Mouse (Mus musculus): ENCODE measurements around the gene Gtsf1l. TPM values are rescaled to one million over a fixed set of nuclear protein-coding genes. Genes with fewer than 3 reads are reported as not detected.
A peak's percentile ranks its signal among the peaks of the same experiment; 100 is the strongest.

The Gtsf1l gene
- polyA plus RNA-seq, 1 experiment from 2014 or later = not detected

DNA sequence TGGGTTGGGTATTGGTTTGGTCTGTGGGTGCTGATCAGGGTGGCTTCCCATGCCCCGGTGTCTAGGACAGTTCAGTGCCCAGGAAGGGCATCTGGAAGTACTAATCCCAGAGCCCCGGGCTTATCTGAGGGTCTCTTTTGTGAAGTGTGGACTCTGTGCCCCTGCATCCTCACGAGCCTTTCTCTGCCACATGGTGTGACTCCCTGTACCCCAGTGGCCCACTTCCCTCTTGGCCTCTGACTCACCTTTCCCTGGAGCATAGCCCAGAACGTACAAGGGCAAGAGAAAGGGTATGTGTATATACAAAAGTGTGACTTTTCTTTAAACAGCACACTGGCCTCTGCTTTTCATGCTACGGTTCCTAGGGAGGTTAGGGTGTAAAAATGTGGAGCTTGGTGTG lies 31.9 kb downstream of the Gtsf1l start:
- H3K36me3 ChIP-seq = peaks cover 12% of the 10 kb centered on the region
- peak overlapping the region; percentile 90 for H3K27ac ChIP-seq
- H3K9me3 ChIP-seq (replicated peaks) = no peaks in the 10 kb centered on the region
- H3K27me3 ChIP-seq (ENCODE audit: low read depth, poor library complexity, severe bottlenecking) = no peaks in the 10 kb centered on the region
- WGBS = 46% methylated on average over 5 of the region's 5 CpGs
- DNase-seq (ENCODE audit: low spot score) = no peak
- H3K4me3 ChIP-seq = peak overlapping the region; percentile 90
- peaks cover 32% of the 10 kb centered on the region for H3K4me1 ChIP-seq

DNA sequence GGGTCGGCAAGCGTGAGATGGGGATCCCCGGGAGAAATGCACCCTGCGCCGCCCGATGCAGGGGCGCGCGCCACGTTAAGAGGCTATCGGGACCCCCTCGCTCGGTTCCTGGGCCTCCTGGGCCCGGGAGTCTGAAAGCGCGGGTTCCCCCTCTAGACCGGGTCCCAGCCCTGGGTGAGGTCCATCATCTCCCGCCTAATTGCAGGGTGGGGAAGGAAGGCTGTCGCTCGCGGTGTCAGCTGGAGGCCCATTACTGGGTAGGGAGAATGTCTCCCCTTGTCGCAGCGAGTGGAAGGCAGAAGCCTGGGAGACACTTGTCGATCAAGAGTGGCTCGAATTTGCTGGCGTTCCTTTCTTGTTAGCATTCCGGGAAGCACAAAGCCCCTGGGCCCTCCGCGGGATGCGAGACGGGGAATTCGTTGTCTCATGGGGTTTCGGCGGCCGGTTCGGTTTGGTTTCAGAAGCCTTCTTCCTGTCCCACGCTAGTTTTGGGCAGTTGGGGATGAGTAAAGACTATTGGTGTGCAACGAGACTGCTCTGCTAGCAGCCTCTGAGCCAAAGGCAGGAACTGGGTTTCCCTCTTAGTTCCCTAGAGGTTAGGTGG lies 32.7 kb downstream of the Gtsf1l start:
- peaks cover 9% of the 10 kb centered on the region for H3K36me3 ChIP-seq
- peak; percentile 72 for DNase-seq (ENCODE audit: low spot score)
- peak overlapping the region; percentile 90 for H3K27ac ChIP-seq
- peak overlapping the region; percentile 90 for H3K4me3 ChIP-seq
- no peaks in the 10 kb centered on the region for H3K9me3 ChIP-seq (replicated peaks)
- H3K27me3 ChIP-seq (ENCODE audit: low read depth, poor library complexity, severe bottlenecking) = no peaks in the 10 kb centered on the region
- under 1% methylated on average over 34 of the region's 38 CpGs for WGBS
- H3K4me1 ChIP-seq = peaks cover 32% of the 10 kb centered on the region

DNA sequence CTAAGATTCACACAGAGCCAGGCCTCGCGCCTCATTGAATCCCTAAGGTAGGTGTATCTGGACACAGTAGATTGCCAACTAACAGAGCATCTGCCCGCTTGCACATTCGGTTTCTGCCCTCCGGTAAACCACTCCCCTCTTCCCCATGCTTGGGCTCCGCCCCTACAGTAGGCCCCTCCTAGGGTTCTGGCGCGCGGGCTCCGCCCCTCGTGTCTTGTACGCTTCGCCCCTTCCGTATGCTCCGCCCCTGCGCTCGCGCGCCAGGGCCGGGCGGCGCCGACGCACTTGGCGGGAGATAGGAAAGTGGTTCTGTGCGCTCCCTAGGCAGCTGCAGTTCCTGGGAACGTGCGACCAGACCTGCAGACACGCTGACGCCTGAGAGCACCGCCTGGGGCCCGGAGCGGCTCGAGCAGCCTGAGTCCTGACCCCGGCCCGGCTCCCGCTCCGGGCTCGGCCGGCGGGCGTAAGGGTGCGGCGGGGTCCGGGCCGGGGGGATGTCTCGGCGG lies 33.3 kb downstream of the Gtsf1l start, which contains the start of gene Mybl2:
TSS of gene Mybl2 (plus strand) at position 353 of the 506 bp plus-strand sequence.
- H3K4me1 ChIP-seq = peaks cover 32% of the 10 kb centered on the region
- DNase-seq (ENCODE audit: low spot score) = peak; percentile 91
- H3K4me3 ChIP-seq = peak within 1 kb of the TSS; percentile 90
- under 1% methylated on average over 48 of the region's 48 CpGs for WGBS
- H3K27me3 ChIP-seq (ENCODE audit: low read depth, poor library complexity, severe bottlenecking) = no peaks in the 10 kb centered on the region
- peaks cover 4% of the 10 kb centered on the region for H3K36me3 ChIP-seq
- no peaks in the 10 kb centered on the region for H3K9me3 ChIP-seq (replicated peaks)
- peak within 1 kb of the TSS; percentile 90 for H3K27ac ChIP-seq

DNA sequence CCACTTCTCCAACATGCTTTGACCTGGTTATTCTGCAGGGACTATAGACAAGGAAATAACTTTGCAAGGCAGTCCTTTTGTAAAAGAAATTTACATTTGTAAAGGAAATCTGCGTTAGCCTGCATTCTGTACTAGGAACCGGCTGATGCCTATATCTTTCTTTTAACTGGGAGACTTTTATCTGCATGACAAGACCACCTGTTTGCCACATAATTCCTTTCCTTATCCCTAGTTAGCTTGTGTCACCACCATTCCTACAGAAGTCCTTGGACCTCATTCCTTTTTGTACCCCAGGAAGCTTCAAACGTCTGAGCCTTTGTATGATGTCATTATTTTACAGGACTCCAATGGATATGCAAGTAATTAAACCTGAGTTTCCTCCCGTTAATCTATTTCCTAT lies 34.8 kb downstream of the Gtsf1l start:
- H3K36me3 ChIP-seq = peaks cover 9% of the 10 kb centered on the region
- DNase-seq (ENCODE audit: low spot score) = no peak
- H3K27me3 ChIP-seq (ENCODE audit: low read depth, poor library complexity, severe bottlenecking) = no peaks in the 10 kb centered on the region
- 76% methylated on average over 4 of the region's 4 CpGs for WGBS
- no peaks in the 10 kb centered on the region for H3K9me3 ChIP-seq (replicated peaks)
- H3K4me3 ChIP-seq = no peak overlapping the region
- no peak overlapping the region for H3K27ac ChIP-seq
- H3K4me1 ChIP-seq = peaks cover 32% of the 10 kb centered on the region

DNA sequence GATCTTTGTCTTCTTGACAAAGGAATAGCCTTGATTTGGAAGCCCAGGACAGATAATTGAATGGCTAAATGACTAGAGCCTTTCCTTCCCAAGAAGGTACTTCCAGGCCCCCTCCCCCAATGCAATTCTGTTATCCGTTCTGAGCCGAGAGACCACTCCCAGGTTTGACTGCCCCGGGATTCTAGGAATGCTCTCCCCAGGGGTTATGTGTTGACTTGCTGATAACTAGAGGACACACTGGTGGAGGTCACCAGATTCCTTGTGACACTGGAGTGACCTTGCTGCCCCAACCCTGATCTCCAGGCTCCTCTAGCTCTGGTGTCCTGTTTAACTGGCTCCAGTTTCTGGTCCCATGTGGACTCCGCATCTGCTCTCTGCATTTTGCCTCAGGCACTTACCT lies 35.6 kb downstream of the Gtsf1l start:
- H3K27me3 ChIP-seq (ENCODE audit: low read depth, poor library complexity, severe bottlenecking) = no peaks in the 10 kb centered on the region
- H3K4me1 ChIP-seq = peaks cover 32% of the 10 kb centered on the region
- no peak overlapping the region for H3K27ac ChIP-seq
- DNase-seq (ENCODE audit: low spot score) = no peak
- WGBS = 45% methylated on average over 4 of the region's 4 CpGs
- H3K9me3 ChIP-seq (replicated peaks) = no peaks in the 10 kb centered on the region
- peaks cover 16% of the 10 kb centered on the region for H3K36me3 ChIP-seq
- H3K4me3 ChIP-seq = no peak overlapping the region

DNA sequence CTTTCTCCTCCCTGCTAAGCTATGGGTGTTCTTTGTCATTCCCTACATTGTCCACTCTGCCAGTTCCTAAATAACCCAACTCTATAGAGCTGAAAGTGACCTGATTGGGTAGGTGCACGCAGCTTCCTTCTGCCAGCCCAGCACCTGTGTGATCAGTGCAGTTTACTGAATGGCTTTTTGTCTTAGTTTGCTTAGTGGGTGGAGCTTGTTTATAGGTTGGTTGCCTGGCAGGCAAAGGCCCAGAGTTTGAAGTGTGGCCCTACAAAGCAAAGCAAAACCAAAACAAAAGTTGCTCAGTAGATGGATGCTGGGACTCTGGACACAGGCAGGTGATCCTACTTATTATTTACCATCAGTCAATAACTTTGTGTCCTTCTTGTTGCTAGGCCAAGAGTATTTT lies 36.0 kb downstream of the Gtsf1l start:
- Histone ChIP-seq H3K36me3 (peaks cover 20% of the 10 kb centered on the region), H3K4me3 (no peak overlapping the region), H3K4me1 (peaks cover 32% of the 10 kb centered on the region), H3K27ac (no peak overlapping the region), H3K9me3 (replicated peaks) (no peaks in the 10 kb centered on the region), H3K27me3 (ENCODE audit: low read depth, poor library complexity, severe bottlenecking) (no peaks in the 10 kb centered on the region)
- DNase-seq (ENCODE audit: low spot score) = no peak
- WGBS = 82% methylated on average over 1 of the region's 1 CpGs

DNA sequence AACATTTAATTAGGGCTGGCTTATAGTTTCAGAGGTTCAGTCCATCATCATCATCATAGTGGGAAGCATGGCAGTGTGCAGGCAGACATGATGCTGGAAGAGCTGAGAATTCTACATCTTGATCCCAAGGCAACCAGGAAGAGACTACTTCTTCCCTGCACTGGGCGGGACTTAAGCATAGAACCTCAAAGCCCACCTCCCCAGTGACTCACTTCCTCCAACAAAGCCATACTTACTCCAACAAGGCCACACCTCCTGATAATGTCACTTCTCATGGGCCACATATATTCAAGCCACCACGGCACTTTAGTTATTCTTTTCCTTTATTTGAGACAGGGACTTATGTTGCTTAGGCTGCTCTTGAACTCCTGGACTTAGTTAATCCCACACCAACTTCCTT lies 38.5 kb downstream of the Gtsf1l start:
- 93% methylated on average over 2 of the region's 2 CpGs for WGBS
- Histone ChIP-seq H3K36me3 (peaks cover 43% of the 10 kb centered on the region), H3K9me3 (replicated peaks) (no peaks in the 10 kb centered on the region), H3K4me3 (no peak overlapping the region), H3K4me1 (peaks cover 10% of the 10 kb centered on the region), H3K27me3 (ENCODE audit: low read depth, poor library complexity, severe bottlenecking) (no peaks in the 10 kb centered on the region), H3K27ac (no peak overlapping the region)
- DNase-seq (ENCODE audit: low spot score) = no peak

DNA sequence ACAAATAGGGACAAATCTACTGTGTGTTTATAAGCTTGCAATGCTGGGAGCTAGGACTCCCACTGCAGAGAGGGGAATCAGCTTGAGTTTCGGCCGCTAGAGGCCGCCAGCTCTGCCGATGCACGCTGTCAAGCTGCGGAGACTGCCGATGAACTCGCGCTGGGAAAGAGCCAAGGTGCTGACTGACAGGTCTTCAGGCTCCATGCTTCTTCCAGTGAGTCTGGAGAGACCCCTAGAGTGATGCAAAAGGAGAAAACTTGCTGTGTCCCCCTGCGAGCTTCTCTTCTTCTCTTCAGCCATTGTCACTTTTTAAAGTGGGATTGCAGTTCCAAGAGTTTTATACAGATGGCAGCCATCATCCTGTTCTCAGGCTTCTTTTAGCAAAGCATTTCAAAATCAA lies 39.5 kb downstream of the Gtsf1l start:
- no peaks in the 10 kb centered on the region for H3K27me3 ChIP-seq (ENCODE audit: low read depth, poor library complexity, severe bottlenecking)
- H3K4me3 ChIP-seq = no peak overlapping the region
- no peaks in the 10 kb centered on the region for H3K9me3 ChIP-seq (replicated peaks)
- peaks cover 5% of the 10 kb centered on the region; the same call in 1 of the 2 replicates for H3K4me1 ChIP-seq
- no peak overlapping the region for H3K27ac ChIP-seq
- peaks cover 53% of the 10 kb centered on the region for H3K36me3 ChIP-seq
- DNase-seq (ENCODE audit: low spot score) = peak; percentile 75
- WGBS = 4% methylated on average over 10 of the region's 10 CpGs

DNA sequence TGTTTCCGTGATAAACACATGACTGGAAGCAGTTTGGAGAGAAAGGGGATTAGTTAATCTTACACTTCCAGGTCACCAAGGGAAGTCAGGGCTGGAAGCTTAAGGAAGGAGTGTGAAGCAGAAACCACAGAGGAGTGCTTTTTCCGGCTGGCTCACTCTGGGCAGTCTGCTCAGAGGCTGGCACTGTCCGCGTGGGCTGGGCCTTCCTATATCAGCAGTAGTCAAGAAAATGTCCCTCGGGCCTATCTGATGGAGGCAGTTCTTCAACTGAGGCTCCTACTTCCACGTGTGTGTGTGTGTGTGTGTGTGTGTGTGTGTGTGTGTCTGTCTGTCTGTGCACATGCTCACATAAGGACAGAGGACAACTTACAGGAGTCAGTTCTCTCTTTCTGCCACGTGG lies 47.7 kb downstream of the Gtsf1l start:
- Histone ChIP-seq H3K9me3 (replicated peaks) (no peaks in the 10 kb centered on the region), H3K27ac (no peak overlapping the region), H3K36me3 (peaks cover 94% of the 10 kb centered on the region), H3K4me1 (no peaks in the 10 kb centered on the region), H3K4me3 (no peak overlapping the region), H3K27me3 (ENCODE audit: low read depth, poor library complexity, severe bottlenecking) (no peaks in the 10 kb centered on the region)
- no peak for DNase-seq (ENCODE audit: low spot score)
- 84% methylated on average over 7 of the region's 7 CpGs for WGBS

Small RNAs within 50 kb of the gene (microRNA-seq; reads per million reads assigned to microRNA genes)
- not detected for gene Gm22174
- gene Mir7003 = not detected

Other genes starting within 250 kb of the Gtsf1l start
- 296 and 308 TPM in 2 replicates for gene Srsf6, start 156.3 kb downstream of the Gtsf1l start, polyA plus RNA-seq (2016; fragmentation: Nextera tagmentation; extraction: Ambion mirVana)
- gene L3mbtl1, start 144.4 kb downstream of the Gtsf1l start, polyA plus RNA-seq (2016; fragmentation: Nextera tagmentation; extraction: Ambion mirVana) = 0.11 TPM in 1 of 2 replicates, not detected in the other
- not detected in 2 replicates for gene Sgk2, start 100.5 kb downstream of the Gtsf1l start, polyA plus RNA-seq (2016; fragmentation: Nextera tagmentation; extraction: Ambion mirVana)
- 46.5 and 51.5 TPM in 2 replicates for gene Ift52, start 70.5 kb downstream of the Gtsf1l start, polyA plus RNA-seq (2016; fragmentation: Nextera tagmentation; extraction: Ambion mirVana)
- 47.5 and 55.1 TPM in 2 replicates for gene Mybl2, start 33.2 kb downstream of the Gtsf1l start, polyA plus RNA-seq (2016; fragmentation: Nextera tagmentation; extraction: Ambion mirVana)
- gene Tox2, start 115.3 kb upstream of the Gtsf1l start, polyA plus RNA-seq (2016; fragmentation: Nextera tagmentation; extraction: Ambion mirVana) = 0.48 and 1.8 TPM in 2 replicates